Mouse (Mus musculus): ENCODE data around the gene Tnfsf14.

GRCm38 (mm10) chr17:57185641-57186040 is 8.3 kb downstream of the Tnfsf14 start:
- TF ChIP-seq CTCF (IDR thresholded peaks at IDR 0.05; ENCODE audit: control insufficient read depth, insufficient read depth, insufficient replicate concordance, low read depth, low read length): no peak
- TF ChIP-seq POLR2A (IDR thresholded peaks at IDR 0.05; ENCODE audit: control insufficient read depth, low read depth, low read length): no peak
